17 mouse cellular contexts compared by ENCODE assay signal in the genomic region with DNA sequence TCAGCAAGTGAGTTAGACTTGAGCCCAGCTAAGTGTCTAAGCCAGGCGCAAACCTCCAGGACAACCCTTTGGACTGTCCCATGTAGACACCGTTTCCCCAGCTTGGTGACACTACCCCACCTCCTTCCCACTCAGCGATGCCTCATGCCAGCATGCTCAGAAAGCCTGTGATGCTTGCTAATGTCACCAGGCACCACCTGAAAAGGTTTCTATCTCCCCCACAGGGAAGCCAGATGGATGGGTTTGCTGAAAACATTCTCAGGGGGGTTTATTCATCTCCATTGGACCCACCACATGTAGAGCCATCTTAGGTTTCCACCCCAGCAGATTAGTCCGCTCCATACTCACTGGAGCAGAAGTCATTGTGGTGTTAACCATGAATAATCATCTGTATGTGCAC.
DNase-seq lines count a peak whose midpoint lies in the region.
"Had no signal": no experiment of that assay in that cellular context is flagged by ENCODE, and none has a peak within 500 bp of the region (broad histone marks: within the 10 kb centered on the region; RNA-seq: fewer than 3 reads in every experiment).

No protein-coding gene starts in this region.

- DNase-seq in retina, postnatal 1 day, result peak; percentile 44
- DNase-seq in retina, embryonic 14.5 days (ENCODE audit: low spot score), result no peak
- peak; percentile 44 to 49 for DNase-seq in cerebellum, adult 18-20 months
- DNase-seq in cerebellum, adult 9-11 months, result peak; percentile 77
- peak; percentile 56 to 60 for DNase-seq in cerebellum, postnatal 36 days
- DNase-seq in adrenal gland, adult 8-10 months, result no peak
- no peak for DNase-seq in spleen, postnatal 14 days (ENCODE audit: low spot score in 2 of 2)
- no peak for DNase-seq in spleen, postnatal 10 days (ENCODE audit: low spot score in 2 of 2)
- DNase-seq: adrenal gland, adult 2 months; adrenal gland, postnatal 25 days; embryo, embryonic 11 days; gastrocnemius, postnatal 10 days; gastrocnemius, postnatal 36 days; heart, adult 2 months; heart, postnatal 14 days; heart, postnatal 4 days; kidney, adult 2 months had no signal

Comparison
In these comparisons a context has a peak if more than half of its experiments do, and no peak if none do; other contexts are left out.
1. DNase-seq: peak in retina, postnatal 1 day (single experiment), cerebellum, adult 18-20 months (2 of 2), cerebellum, adult 9-11 months (single experiment) and cerebellum, postnatal 36 days (2 of 2); none in retina, embryonic 14.5 days (single experiment), adrenal gland, adult 8-10 months (single experiment), spleen, postnatal 14 days (0 of 2) and spleen, postnatal 10 days (0 of 2).